ENCODE assay signal across 22 mouse cellular contexts in genomic region chr1:184612880-184613279, GRCm38 (mm10).
DNase-seq lines count a peak whose midpoint lies in the region; ATAC-seq lines count a peak whose summit lies in the region.
"Had no signal": no experiment of that assay in that cellular context is flagged by ENCODE, and none has a peak within 500 bp of the region (broad histone marks: within the 10 kb centered on the region; RNA-seq: fewer than 3 reads in every experiment).

No protein-coding gene starts in this region.

- ATAC-seq in monocyte, adult 5-6 weeks (replicated peaks; ENCODE audit: insufficient number of reproducible peaks, low FRiP score, low TSS enrichment, poor library complexity, severe bottlenecking) = no peak
- ATAC-seq: activated CD4-positive, CD25-positive, alpha-beta regulatory T cell, adult 4 months; forebrain, embryonic 14.5 days; forebrain, postnatal 0 days; hindbrain, postnatal 0 days; inflammation-experienced regulatory T-cells, adult 6 months; intestine, postnatal 0 days had no signal

- intact Hi-C loops in gastrocnemius, postnatal 36 days (cut with DNase I) = no loop called here

- DNase-seq in 3134 (ENCODE audit: extremely low read depth, insufficient read length, low spot score) (peak; percentile 75), adipocyte (ENCODE audit: low spot score) (peak; percentile 6)
- DNase-seq in Muller cell, postnatal 12 days (ENCODE audit: inconsistent ontology term) = peak; percentile 93
- no peak for DNase-seq in kidney, postnatal 4 days
- DNase-seq in gastrocnemius, postnatal 36 days = no peak
- DNase-seq: adrenal gland, postnatal 10 days; adrenal gland, postnatal 36 days; cerebellum, adult 18-20 months; cerebellum, adult 9-10 months; cerebellum, postnatal 14 days; forebrain, postnatal 0 days; gastrocnemius, adult 2 months; gastrocnemius, postnatal 14 days; heart, adult 18-20 months; heart, postnatal 10 days; heart, postnatal 36 days had no signal

Comparison
In these comparisons a context has a peak if more than half of its experiments do, and no peak if none do; other contexts are left out.
1. DNase-seq: peak in 3134 (single experiment), Muller cell, postnatal 12 days (single experiment) and adipocyte (single experiment); none in kidney, postnatal 4 days (0 of 2) and gastrocnemius, postnatal 36 days (0 of 2).